Mouse (Mus musculus) cerebellum, adult 2 months (tissue): Measurements from ENCODE around the gene Casp9. TPM values are rescaled to one million over a fixed set of nuclear protein-coding genes. Genes with fewer than 3 reads are reported as not detected.

Experiments
- DNase-seq, 2 experiments: peaks; one replicate each; pipeline ENCODE4 v3.0.0; 2021
- H3K27ac ChIP-seq: fragments of 200-500 bp; 2 replicates; pipeline ENCODE4 v1.5.1; 2012; ENCODE audit warnings: low read length, control low read depth, inconsistent platforms; ENCODE audit not compliant: insufficient read depth
- H3K27me3 ChIP-seq: fragments of 200-500 bp; 2 replicates; pipeline ENCODE4 v1.6.1; 2012; ENCODE audit warnings: inconsistent platforms, mild to moderate bottlenecking, low read length, moderate library complexity; ENCODE audit not compliant: control insufficient read depth, insufficient read depth
- H3K4me1 ChIP-seq: fragments of 200-500 bp; 2 replicates; pipeline ENCODE4 v1.6.1; 2011; ENCODE audit warnings: low read length; ENCODE audit not compliant: control insufficient read depth, insufficient read depth
- H3K4me3 ChIP-seq: fragments of 200-500 bp; replicated peaks from 2 replicates; pipeline ENCODE3; 2011; ENCODE audit warnings: mild to moderate bottlenecking, low read depth, low read length, control low read depth; ENCODE audit not compliant: insufficient read depth
- CTCF ChIP-seq: fragments of 200-500 bp; IDR thresholded peaks from 2 replicates; pipeline ENCODE4 v1.5.1; 2011; ENCODE audit warnings: low read depth, mild to moderate bottlenecking, control low read depth, low read length, moderate library complexity, borderline replicate concordance; ENCODE audit not compliant: insufficient read depth
- POLR2A ChIP-seq: fragments of 200-500 bp; IDR thresholded peaks from 2 replicates; pipeline ENCODE4 v1.6.1; 2011; ENCODE audit warnings: low read length, control low read depth, borderline replicate concordance; ENCODE audit not compliant: insufficient read depth
- WGBS: fragments of 180-500 bp; shearing (Covaris S2); methylation state at CpG from one replicate; pipeline ENCODE4 v1.1.7; 2018; 5-methylcytosine and 5-hydroxymethylcytosine counted together
- polyA plus RNA-seq: library from polyadenylated mRNA; depleted of rRNA; stranded (reverse); fragments of >200 nt; gene quantifications from 2 replicates; pipeline ENCODE4 v1.2.3, GENCODE M21; 2012

Gene Casp9
- polyA plus RNA-seq, 1 experiment: 20.0 TPM

GRCm38 (mm10) chr4:141787046-141787445 lies 6.4 kb upstream of the Casp9 start:
- no peak overlapping the region for H3K4me3 ChIP-seq
- no peak overlapping the region for H3K27ac ChIP-seq
- TF ChIP-seq POLR2A (no peak), CTCF (no peak)
- WGBS: 10% methylated on average over 6 of the region's 6 CpGs
- DNase-seq: no peak
- H3K27me3 ChIP-seq: no peaks in the 10 kb centered on the region
- H3K4me1 ChIP-seq: no peaks in the 10 kb centered on the region

- Histone ChIP-seq H3K27ac (no peak overlapping the region), H3K4me3 (no peak overlapping the region), H3K4me1 (no peaks in the 10 kb centered on the region), H3K27me3 (no peaks in the 10 kb centered on the region)
- WGBS: 82% methylated on average over 7 of the region's 7 CpGs
- no peak for DNase-seq
- TF ChIP-seq CTCF (no peak), POLR2A (no peak)
Measured at GRCm38 (mm10) chr4:141787462-141787861, 6.0 kb upstream of the Casp9 start.

- TF ChIP-seq POLR2A (no peak), CTCF (no peak)
- Histone ChIP-seq H3K4me1 (no peaks in the 10 kb centered on the region), H3K4me3 (peak overlapping the region; percentile 63), H3K27me3 (no peaks in the 10 kb centered on the region), H3K27ac (peak overlapping the region; percentile 20; the same call in 1 of the 2 replicates)
- no peak for DNase-seq
- WGBS: 41% methylated on average over 3 of the region's 3 CpGs
Measured at GRCm38 (mm10) chr4:141789564-141790218, 3.7 kb upstream of the Casp9 start.

- no peak for TF ChIP-seq CTCF
- peak; percentile 54; the same call in 1 of the 2 replicates for TF ChIP-seq POLR2A
- peak within 1 kb of the TSS; percentile 63 for H3K4me3 ChIP-seq
- H3K27ac ChIP-seq: peak within 1 kb of the TSS; percentile 20
- under 1% methylated on average over 42 of the region's 42 CpGs for WGBS
- H3K4me1 ChIP-seq: peaks cover 4% of the 10 kb centered on the region; the same call in 1 of the 2 replicates
- DNase-seq: peak; percentile 97 to 99
- H3K27me3 ChIP-seq: no peaks in the 10 kb centered on the region
Measured at GRCm38 (mm10) chr4:141790524-141790990, 2.9 kb upstream of the Casp9 start, which contains the start of gene Dnajc16. Gene Dnajc16 (minus strand): TSS chr4:141790931.

GRCm38 (mm10) chr4:141791486-141791885 lies 1.9 kb upstream of the Casp9 start:
- WGBS: 87% methylated on average over 7 of the region's 7 CpGs
- DNase-seq: no peak
- no peak for TF ChIP-seq CTCF
- TF ChIP-seq POLR2A: no peak
- Histone ChIP-seq H3K4me3 (no peak overlapping the region), H3K27me3 (no peaks in the 10 kb centered on the region), H3K4me1 (peaks cover 4% of the 10 kb centered on the region; the same call in 1 of the 2 replicates), H3K27ac (no peak overlapping the region)

- peak; percentile 44 to 77 for DNase-seq
- Histone ChIP-seq H3K27ac (no peak overlapping the region), H3K4me1 (peaks cover 4% of the 10 kb centered on the region; the same call in 1 of the 2 replicates), H3K27me3 (no peaks in the 10 kb centered on the region), H3K4me3 (no peak overlapping the region)
- TF ChIP-seq POLR2A (no peak), CTCF (no peak)
- 34% methylated on average over 8 of the region's 8 CpGs for WGBS
Measured at GRCm38 (mm10) chr4:141791951-141792350, 1.5 kb upstream of the Casp9 start.

GRCm38 (mm10) chr4:141792554-141793281 lies 694 bp upstream of the Casp9 start:
- H3K27me3 ChIP-seq: no peaks in the 10 kb centered on the region
- no peak for DNase-seq
- H3K4me3 ChIP-seq: peak overlapping the region; percentile 76
- peak overlapping the region; percentile 49 for H3K27ac ChIP-seq
- H3K4me1 ChIP-seq: peaks cover 4% of the 10 kb centered on the region; the same call in 1 of the 2 replicates
- TF ChIP-seq CTCF: no peak
- no peak for TF ChIP-seq POLR2A
- WGBS: 9% methylated on average over 10 of the region's 10 CpGs
